Mouse (Mus musculus) mature B cell (primary cell): ENCODE measurements around the gene Slc39a8.

ENCODE experiments used
- in situ Hi-C: fragments of 300-500 bp; cut with MboI; formaldehyde crosslinking; loops from 2 replicates; pipeline ENCODE4 v1.14.3; 2019

Slc39a8 gene

GRCm38 (mm10) chr3:135845860-135846259 lies 20.8 kb downstream of the Slc39a8 start:
- in situ Hi-C loops = no loop called here

DNA sequence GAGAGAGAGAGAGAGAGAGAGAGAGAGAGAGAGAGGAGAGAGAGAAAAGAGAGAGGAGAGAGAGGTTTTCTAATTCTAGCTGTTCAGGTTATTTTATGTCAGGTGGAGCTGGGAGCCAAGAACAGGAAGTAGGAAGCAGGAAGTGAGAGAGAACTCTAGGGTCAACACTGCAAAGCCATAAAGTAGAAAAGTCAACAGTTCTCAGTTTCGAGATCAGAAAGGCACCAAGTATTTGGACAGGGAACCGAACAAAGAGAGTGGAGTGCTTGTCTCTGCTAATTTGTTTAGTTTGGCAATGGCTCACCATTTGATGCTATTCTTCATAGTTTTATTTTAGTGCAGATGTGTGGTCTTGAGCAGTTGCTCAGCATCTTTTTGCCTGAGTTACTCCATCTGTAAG lies 26.5 kb downstream of the Slc39a8 start:
- in situ Hi-C loops = no loop called here

- in situ Hi-C loops = no loop called here
Measured at GRCm38 (mm10) chr3:135853604-135854297, 28.7 kb downstream of the Slc39a8 start.

DNA sequence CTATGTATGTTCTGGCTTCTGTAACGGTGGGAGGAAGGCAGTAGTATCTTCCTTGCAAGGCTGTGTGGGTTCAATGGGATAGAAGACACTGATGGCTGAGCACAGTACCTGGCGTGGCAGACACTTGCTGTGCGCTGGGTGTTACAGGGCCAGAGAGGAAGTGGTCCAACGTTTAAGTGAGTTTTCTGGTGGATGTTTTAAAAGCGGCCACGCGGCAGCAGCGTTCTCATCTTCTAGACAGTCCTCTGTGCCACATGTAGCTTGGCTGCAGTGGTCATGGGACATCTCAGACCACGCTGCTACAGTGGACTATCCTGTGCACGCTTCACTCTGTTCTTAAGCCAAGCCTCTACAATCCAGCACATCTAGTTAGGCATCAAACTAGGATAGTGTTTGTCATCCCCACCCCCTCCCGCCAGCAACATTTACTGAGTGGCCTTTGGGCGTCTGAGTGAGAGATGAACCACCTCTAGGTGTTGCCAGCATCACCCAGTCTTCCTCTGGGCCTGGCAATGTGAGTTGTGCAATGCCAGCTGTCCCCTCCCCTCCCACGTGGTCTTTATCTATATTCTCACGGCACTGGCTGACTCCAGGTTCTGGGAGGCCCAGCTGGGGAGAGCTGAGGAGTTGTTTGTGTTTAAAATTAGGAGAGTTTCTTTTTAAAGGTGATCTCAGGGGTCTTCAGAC lies 29.4 kb downstream of the Slc39a8 start:
- in situ Hi-C loops = no loop called here

DNA sequence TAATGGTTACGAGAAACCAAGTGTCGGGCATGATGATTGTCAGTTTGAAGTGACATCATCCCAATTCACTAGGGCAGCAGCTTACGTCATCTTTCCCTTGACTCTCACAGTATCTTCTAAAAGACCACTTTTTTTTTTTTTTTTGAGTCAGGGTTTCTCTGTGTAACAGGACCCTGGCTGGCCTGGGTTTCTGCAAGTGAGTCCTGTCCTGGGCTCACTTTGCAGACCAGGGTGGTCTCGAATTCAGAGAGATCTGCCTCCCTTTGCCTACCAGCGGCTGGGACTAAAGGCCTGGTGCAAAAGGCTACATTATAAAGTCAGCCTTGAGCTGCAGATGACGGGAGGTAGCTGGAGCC lies 29.9 kb downstream of the Slc39a8 start:
- in situ Hi-C loops = no loop called here

DNA sequence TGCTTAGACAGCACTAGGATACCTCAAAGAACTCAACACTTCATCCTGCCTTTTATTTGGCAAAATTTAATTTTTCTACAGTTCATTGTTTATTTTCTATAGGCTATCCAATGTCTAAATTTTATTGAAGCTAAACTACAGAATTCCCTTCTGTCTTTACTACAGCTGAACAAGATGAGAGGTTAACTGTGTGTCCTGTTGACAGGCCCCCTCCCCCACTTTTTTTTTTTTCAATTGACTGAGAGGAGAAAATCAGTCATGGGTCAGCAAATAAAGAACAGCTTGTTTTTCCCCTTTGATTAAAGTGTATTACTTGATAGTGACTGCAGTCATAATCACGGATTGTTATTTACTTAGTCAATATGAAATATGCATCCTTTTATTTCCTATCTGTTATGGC lies 31.2 kb downstream of the Slc39a8 start:
- in situ Hi-C loops = no loop called here

DNA sequence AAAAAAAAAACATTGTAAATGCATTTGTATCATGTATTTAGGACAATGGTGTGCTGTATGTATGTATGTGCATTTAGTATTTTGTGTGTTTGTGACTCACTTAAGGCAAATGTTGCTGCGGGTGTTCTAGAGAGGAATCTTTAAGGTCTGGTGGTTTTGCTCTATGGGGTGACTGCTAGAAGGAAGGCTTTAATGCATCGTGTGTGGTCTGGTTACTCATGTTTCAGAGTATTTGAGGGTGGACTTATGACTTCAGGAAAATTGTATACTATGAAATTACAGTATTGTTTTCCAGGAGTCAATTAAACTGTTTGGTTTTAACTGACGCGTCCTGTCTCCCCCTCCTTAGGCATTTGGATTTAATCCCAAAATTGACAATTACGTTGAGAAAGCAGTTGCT lies 32.1 kb downstream of the Slc39a8 start:
- in situ Hi-C loops = no loop called here

GRCm38 (mm10) chr3:135859431-135859830 lies 34.4 kb downstream of the Slc39a8 start:
- in situ Hi-C loops = no loop called here

GRCm38 (mm10) chr3:135862804-135863203 lies 37.7 kb downstream of the Slc39a8 start:
- in situ Hi-C loops = no loop called here

DNA sequence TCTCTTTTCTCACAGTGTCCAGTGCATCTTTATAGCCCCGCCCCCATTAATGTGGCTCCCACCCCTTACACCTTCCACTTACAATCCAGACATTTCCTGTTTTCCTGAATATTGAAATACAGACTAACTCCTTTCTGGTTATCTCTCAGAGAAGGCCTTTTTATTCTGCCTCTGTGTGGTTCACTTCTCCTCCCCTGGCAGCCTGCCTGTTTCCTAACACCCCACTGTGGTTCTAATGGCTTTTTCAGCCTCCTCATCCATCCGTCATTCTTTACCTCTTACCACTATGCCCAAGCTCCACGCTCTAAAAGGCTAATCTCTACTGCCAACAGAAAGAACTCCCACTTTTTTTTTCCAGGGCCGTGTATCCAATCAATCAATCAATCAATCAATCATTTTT lies 44.0 kb downstream of the Slc39a8 start:
- in situ Hi-C loops = no loop called here

DNA sequence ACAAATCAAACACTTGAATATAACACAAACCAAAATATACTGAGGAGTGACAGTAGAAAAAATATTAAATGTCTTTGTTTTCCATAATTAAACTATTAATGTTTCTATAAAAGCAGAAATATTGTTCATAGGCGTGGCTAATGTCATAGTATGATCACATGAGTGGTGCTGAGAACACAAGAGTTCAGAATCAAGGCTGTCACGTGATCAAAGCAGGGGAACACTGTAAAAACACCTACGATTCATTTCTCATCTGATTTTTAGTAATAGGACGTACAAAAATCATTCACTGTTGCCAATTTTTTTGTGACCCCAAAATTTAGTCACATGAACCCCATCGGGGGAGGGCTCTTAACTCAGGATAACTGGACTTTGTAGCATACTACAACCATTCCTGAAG lies 47.2 kb downstream of the Slc39a8 start:
- in situ Hi-C loops = no loop called here

GRCm38 (mm10) chr3:135873596-135873995 lies 48.5 kb downstream of the Slc39a8 start:
- in situ Hi-C loops = no loop called here

DNA sequence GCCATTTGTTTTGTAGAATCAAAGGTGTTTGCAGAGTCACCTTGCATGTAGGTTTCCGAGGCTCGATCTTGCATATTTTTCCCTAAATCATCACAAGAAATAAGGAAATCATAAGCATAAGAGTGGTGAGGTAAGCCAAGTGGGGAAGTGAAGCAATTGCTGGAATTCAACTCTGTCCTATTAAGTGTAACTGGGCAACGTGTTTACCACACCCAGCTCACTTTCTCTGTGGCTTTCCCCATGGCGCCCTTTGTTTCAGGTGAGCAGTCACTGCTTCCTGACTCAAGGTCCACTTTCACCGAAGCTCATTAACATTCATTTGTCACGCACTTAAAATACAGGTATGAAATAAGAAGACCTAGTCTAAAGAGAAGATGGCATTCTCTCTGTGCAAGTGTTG lies 53.0 kb downstream of the Slc39a8 start:
- in situ Hi-C loops = loop anchor here (25.0 kb wide), 1 partner anchor 1884 kb away; no protein-coding TSS in a partner anchor

- in situ Hi-C loops = loop anchor here (25.0 kb wide), 1 partner anchor 1876 kb away; no protein-coding TSS in a partner anchor
Measured at GRCm38 (mm10) chr3:135885927-135886658, 61.0 kb downstream of the Slc39a8 start.

DNA sequence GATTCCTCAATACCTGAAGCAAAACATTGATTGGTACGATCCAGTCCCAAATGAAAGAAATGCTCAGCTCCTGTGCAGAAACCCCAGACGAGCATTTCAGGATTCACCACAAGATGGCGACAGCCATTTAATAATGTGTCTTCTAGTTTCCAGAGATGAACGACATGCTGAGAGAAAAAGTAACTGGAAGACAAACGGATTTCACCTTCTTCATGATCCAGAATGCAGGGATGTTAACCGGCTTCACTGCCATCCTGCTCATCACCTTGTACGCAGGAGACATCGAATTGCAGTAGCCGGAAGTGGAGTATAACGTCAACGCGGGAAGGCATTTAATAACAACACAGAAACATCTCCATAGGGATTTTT lies 61.6 kb downstream of the Slc39a8 start:
- in situ Hi-C loops = loop anchor here (25.0 kb wide), 1 partner anchor 1876 kb away; no protein-coding TSS in a partner anchor

DNA sequence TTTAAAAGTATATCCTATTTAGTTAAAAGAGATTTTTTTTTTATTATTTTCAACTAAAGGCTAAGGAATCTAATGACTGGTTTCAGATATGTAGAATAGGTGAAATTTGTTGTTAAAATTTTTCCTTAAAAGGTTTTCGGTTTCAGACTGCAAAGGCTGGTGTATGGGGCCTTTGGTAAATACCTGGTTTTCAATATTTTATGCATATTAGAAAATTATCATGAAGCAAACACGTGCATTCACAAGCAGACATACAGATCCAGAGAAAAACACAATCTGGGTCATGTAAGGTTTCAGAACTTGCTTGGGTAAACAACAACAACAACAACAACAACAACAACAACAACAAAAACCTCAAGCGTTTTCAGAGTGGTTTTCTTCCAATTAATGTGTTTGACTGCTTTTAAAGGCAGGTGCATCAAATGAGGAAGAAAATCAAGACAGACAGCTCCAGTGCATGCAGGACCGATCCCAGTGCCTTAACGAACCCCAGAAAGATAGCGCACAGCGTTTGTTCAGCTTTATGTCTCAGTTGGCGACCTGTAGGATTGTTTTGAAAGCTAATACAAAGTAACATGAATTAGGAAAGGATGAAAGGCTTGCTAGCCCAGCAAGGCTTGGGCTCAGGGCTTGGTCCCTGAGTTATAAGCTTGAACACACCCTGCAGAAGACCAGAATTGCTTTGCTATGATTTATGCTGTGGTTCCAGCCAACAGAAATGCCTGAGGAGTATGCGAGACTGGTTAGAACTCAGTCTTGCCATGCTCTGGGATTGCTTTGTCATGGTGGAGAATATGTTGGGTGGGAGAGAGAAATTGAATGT lies 62.2 kb downstream of the Slc39a8 start:
- in situ Hi-C loops = loop anchor here (25.0 kb wide), 1 partner anchor 1875 kb away; no protein-coding TSS in a partner anchor

GRCm38 (mm10) chr3:135887856-135888155 lies 62.7 kb downstream of the Slc39a8 start:
- in situ Hi-C loops = loop anchor here (25.0 kb wide), 1 partner anchor 1874 kb away; no protein-coding TSS in a partner anchor

- in situ Hi-C loops = loop anchor here (25.0 kb wide), 1 partner anchor 1873 kb away; no protein-coding TSS in a partner anchor
Measured at GRCm38 (mm10) chr3:135889401-135889800, 64.3 kb downstream of the Slc39a8 start.

GRCm38 (mm10) chr3:135903366-135903765 lies 78.3 kb downstream of the Slc39a8 start:
- in situ Hi-C loops = no loop called here

DNA sequence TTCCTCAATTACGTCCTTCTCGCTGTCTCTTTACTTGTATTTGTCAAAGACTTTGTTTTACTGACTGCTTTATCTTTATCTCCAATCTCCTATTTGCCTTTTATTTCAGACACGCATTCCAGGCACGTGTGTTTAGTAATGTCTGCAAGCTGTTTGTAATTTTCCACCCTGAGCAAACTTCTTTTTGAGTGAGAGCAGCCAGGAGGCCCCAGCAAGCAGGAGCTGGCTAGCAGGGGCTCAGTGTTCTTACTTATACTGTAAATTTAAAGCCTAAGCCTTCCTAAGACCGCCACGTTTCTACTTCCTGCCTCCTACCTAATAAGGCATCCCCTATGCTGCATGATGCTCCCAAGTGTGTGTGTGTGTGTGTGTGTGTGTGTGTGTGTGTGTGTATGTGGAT lies 79.8 kb downstream of the Slc39a8 start:
- in situ Hi-C loops = no loop called here

GRCm38 (mm10) chr3:135905729-135906128 lies 80.7 kb downstream of the Slc39a8 start:
- in situ Hi-C loops = no loop called here

DNA sequence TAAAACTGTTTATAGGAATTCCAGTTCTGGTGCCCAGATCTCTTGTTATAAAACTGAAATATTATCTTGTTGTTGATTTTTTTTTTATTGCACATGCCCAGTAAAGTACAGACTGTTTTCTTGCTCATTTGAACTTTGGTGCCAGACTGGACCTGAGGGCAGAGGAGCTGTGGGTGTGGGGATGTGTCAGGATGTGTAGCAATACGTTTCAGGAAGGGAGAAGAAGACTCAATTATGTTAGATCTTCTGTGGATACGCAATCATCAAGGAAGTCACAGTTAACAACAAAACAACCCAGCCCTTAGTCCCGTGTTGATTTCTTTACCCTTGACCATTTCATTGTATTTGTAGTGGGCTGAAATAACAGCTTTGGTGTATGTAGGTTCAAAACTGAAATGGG lies 81.9 kb downstream of the Slc39a8 start:
- in situ Hi-C loops = no loop called here
